In the genomic region with DNA sequence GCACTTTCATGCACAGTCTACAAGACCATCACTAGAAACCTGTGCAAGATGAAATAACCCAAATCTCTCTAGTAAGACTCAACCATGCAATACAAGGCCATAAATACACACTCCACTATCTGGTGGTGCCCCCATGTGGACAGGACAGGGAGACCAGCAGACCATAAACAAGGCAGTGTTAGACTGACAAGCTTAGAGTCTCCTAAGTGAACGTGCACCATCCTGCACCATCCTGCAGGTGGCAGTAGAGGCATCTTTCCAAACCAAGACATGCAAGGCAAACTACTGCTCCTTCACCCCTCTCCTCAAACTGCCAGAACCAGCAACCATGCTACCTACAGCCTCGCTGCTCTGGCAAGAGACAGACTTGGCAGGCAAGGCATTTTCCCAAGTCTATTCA, we compare ENCODE assay signal across 9 mouse cellular contexts. TPM values are rescaled to one million over a fixed set of nuclear protein-coding genes. Genes with fewer than 3 reads are reported as not detected.
A peak's percentile ranks its signal among the peaks of the same experiment; 100 is the strongest.
DNase-seq lines count a peak whose midpoint lies in the region; ATAC-seq lines count a peak whose summit lies in the region.
"Had no signal": no experiment of that assay in that cellular context is flagged by ENCODE, and none has a peak within 500 bp of the region (broad histone marks: within the 10 kb centered on the region; RNA-seq: fewer than 3 reads in every experiment).

No protein-coding gene starts in this region.

- no peaks in the 10 kb centered on the region for H3K4me1 ChIP-seq in heart, embryonic 15.5 days (replicated peaks)
- no peaks in the 10 kb centered on the region for H3K4me1 ChIP-seq in liver, embryonic 13.5 days (replicated peaks)
- no peaks in the 10 kb centered on the region for H3K4me1 ChIP-seq in neural tube, embryonic 12.5 days

- H3K27ac ChIP-seq in heart, embryonic 15.5 days, result no peak overlapping the region
- no peak overlapping the region for H3K27ac ChIP-seq in liver, embryonic 13.5 days
- H3K27ac ChIP-seq in neural tube, embryonic 12.5 days, result no peak overlapping the region

- no peaks in the 10 kb centered on the region for H3K27me3 ChIP-seq in heart, embryonic 15.5 days
- H3K27me3 ChIP-seq in liver, embryonic 13.5 days, result no peaks in the 10 kb centered on the region
- H3K27me3 ChIP-seq in neural tube, embryonic 12.5 days (replicated peaks), result no peaks in the 10 kb centered on the region

- no peak overlapping the region for H3K4me3 ChIP-seq in heart, embryonic 15.5 days
- no peak overlapping the region for H3K4me3 ChIP-seq in liver, embryonic 13.5 days (replicated peaks)
- H3K4me3 ChIP-seq in neural tube, embryonic 12.5 days, result no peak overlapping the region
- H3K4me3 ChIP-seq: erythroblast, embryonic 14.5 days had no signal

- peak; percentile 77 for DNase-seq in CD4-positive helper T cell, adult 2 months (ENCODE audit: low read depth, low spot score)
- peak; percentile 95 for DNase-seq in brain, adult 2 months (ENCODE audit: low read depth, low spot score)
- peak; percentile 86 for DNase-seq in kidney, postnatal 14 days
- peak; percentile 69 for DNase-seq in liver, embryonic 13.5 days
- DNase-seq in telencephalon, adult 2 months (ENCODE audit: low read depth, low spot score), result peak; percentile 85

- ATAC-seq in erythroblast, adult 5-6 weeks (replicated peaks; ENCODE audit: low FRiP score, poor library complexity, severe bottlenecking), result peak; percentile 86
- peak; percentile 55; the same call in 1 of the 2 replicates for ATAC-seq in heart, embryonic 15.5 days (replicated peaks; ENCODE audit: insufficient number of reproducible peaks, insufficient read depth, low FRiP score, low read depth)
- ATAC-seq in liver, embryonic 13.5 days (ENCODE audit: low read depth), result peak; percentile 72
- ATAC-seq in neural tube, embryonic 12.5 days (ENCODE audit: low FRiP score, low read depth), result 0 out of 2 replicates have a peak, but pooled peaks have one; percentile 21

- peaks cover 77% of the 10 kb centered on the region for H3K36me3 ChIP-seq in heart, embryonic 15.5 days
- H3K36me3 ChIP-seq in liver, embryonic 13.5 days, result peaks cover 93% of the 10 kb centered on the region
- peaks cover 84% of the 10 kb centered on the region for H3K36me3 ChIP-seq in neural tube, embryonic 12.5 days

- H3K9ac ChIP-seq in heart, embryonic 15.5 days, result no peak overlapping the region
- H3K9ac ChIP-seq in liver, embryonic 13.5 days, result no peak overlapping the region
- no peak overlapping the region for H3K9ac ChIP-seq in neural tube, embryonic 12.5 days

- H3K4me2 ChIP-seq in heart, embryonic 15.5 days, result no peak overlapping the region
- no peak overlapping the region for H3K4me2 ChIP-seq in liver, embryonic 13.5 days
- no peak overlapping the region for H3K4me2 ChIP-seq in neural tube, embryonic 12.5 days (replicated peaks)

- no peaks in the 10 kb centered on the region for H3K9me3 ChIP-seq in heart, embryonic 15.5 days (replicated peaks)
- no peaks in the 10 kb centered on the region for H3K9me3 ChIP-seq in liver, embryonic 13.5 days (replicated peaks)
- no peaks in the 10 kb centered on the region for H3K9me3 ChIP-seq in neural tube, embryonic 12.5 days

- 20% methylated on average over 2 of the region's 2 CpGs for WGBS in heart, embryonic 15.5 days
- WGBS in liver, embryonic 13.5 days (ENCODE audit: insufficient replicate concordance), result 13% methylated on average over 2 of the region's 2 CpGs
- 20% methylated on average over 2 of the region's 2 CpGs for WGBS in neural tube, embryonic 12.5 days

RNA-seq across cellular contexts. Expression of gene Nup133, which starts 24.3 kb away (rescaled TPM):
- 40.0 and 44.9 TPM in 2 replicates for total RNA-seq in erythroblast, adult 5-6 weeks (2015; ENCODE audit: low replicate concordance)
- total RNA-seq in erythroblast, adult 5-6 weeks (2017; ENCODE audit: low replicate concordance), result 69.3 and 79.0 TPM in 2 replicates
- polyA plus RNA-seq in heart, embryonic 15.5 days (2015; fragmentation: Nextera tagmentation; extraction: Ambion mirVana), result 21.1 and 25.4 TPM in 2 replicates
- 23.4 and 26.9 TPM in 2 replicates for polyA plus RNA-seq in liver, embryonic 13.5 days (2015; fragmentation: Nextera tagmentation; extraction: Ambion mirVana)
- polyA plus RNA-seq in neural tube, embryonic 12.5 days (2016; fragmentation: Nextera tagmentation; extraction: Ambion mirVana), result 38.5 and 39.8 TPM in 2 replicates

RNA-seq across cellular contexts. Expression of gene Acta1, which starts 30.2 kb away (rescaled TPM):
- total RNA-seq in erythroblast, adult 5-6 weeks (2015; ENCODE audit: low replicate concordance), result 1.9 and 5.4 TPM in 2 replicates
- total RNA-seq in erythroblast, adult 5-6 weeks (2017; ENCODE audit: low replicate concordance), result 0.70 and 0.94 TPM in 2 replicates
- polyA plus RNA-seq in heart, embryonic 15.5 days (2015; fragmentation: Nextera tagmentation; extraction: Ambion mirVana), result 179 and 184 TPM in 2 replicates
- 10.3 and 17.3 TPM in 2 replicates for polyA plus RNA-seq in liver, embryonic 13.5 days (2015; fragmentation: Nextera tagmentation; extraction: Ambion mirVana)
- 56.3 and 78.1 TPM in 2 replicates for polyA plus RNA-seq in neural tube, embryonic 12.5 days (2016; fragmentation: Nextera tagmentation; extraction: Ambion mirVana)

RNA-seq across cellular contexts. Expression of gene Abcb10, which starts 58.2 kb away (rescaled TPM):
- 323 and 353 TPM in 2 replicates for total RNA-seq in erythroblast, adult 5-6 weeks (2015; ENCODE audit: low replicate concordance)
- total RNA-seq in erythroblast, adult 5-6 weeks (2017; ENCODE audit: low replicate concordance), result 448 and 511 TPM in 2 replicates
- 17.1 and 20.6 TPM in 2 replicates for polyA plus RNA-seq in heart, embryonic 15.5 days (2015; fragmentation: Nextera tagmentation; extraction: Ambion mirVana)
- 133 and 143 TPM in 2 replicates for polyA plus RNA-seq in liver, embryonic 13.5 days (2015; fragmentation: Nextera tagmentation; extraction: Ambion mirVana)
- polyA plus RNA-seq in neural tube, embryonic 12.5 days (2016; fragmentation: Nextera tagmentation; extraction: Ambion mirVana), result 19.5 and 19.9 TPM in 2 replicates

Comparison
In these comparisons a context has a peak if more than half of its experiments do, and no peak if none do; other contexts are left out.
1. ATAC-seq: peak in every context shown above with its lines; median percentile 86 in erythroblast, adult 5-6 weeks; 72 in liver, embryonic 13.5 days; 55 in heart, embryonic 15.5 days; 21 in neural tube, embryonic 12.5 days.